Mouse (Mus musculus) c-Kit-positive CD71-negative TER-119-negative erythroid progenitor cells, embryonic 14.5 days (primary cell): ENCODE data around the gene Mss51.

Experiments used
- DNase-seq: peaks from one replicate; pipeline ENCODE4 v3.0.0-alpha.2; 2013; ENCODE audit warnings: low read depth

Mss51 gene

DNA sequence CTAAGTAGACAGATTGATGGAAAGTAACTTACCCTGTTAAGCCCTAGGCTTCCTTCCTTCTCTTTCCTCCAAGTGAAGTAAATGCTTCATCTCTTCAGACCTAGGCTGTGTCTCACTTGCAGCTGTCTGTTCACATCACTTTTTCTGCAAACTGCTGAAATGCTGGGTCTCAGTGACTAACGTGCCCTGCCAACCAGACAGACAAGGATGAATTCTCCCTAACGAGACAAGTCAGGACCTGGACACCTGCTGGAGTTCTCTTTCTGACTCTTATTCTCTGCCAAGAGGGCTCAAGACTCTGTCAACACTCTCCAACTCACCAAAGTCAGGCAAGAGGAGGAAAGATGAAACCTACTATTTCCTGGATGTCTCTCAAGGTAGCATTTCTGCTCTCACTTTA is at the start of gene Mss51:
Mss51 (minus strand) TSS at position 299 of the 400 bp plus-strand sequence.
- no peak for DNase-seq

- DNase-seq: peak; percentile 87
Measured at GRCm38 (mm10) chr14:20546415-20546814, 49.7 kb upstream of the Mss51 start, which contains the start of gene Ppp3cb. Ppp3cb (minus strand) TSS chr14:20546573.

DNA sequence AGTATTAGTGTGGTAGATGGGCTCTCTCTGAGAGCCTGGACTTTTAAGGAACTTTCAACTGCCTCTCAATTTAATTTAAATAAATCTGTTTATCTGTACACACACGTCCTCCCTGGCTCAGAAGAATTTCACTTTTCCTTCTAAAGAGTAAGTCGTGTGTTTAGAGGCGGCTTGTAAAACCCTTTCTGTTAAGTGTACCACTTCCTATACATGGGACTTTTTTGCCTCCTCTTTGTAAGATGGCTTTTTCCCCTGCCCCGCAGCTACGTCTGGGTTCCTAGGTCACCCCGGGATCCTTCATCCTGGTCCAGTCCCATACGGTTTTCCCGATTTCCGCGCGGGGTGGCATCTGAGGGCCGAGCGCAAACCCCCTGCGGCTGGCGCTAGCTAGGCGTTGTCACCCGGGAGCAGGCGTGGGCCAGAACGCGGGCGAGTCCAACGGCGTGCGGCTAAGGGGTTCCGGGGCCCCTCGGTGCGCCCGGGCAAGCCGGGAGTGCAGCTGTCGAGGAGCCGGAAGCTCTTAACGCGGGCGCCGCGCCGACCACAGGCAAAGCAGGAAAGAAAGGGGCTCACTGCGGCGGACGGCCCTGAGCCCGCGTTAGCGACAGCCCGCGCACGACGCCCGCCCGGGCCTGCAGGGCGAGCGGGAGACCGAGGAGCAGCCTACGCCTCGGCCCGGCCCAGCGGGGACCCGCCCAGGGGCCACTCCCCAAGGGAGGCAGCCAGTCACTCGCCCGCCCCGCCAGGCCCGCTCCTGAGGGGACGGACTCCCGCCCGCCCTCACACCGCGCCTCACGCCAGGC is 49.0 kb upstream of the Mss51 start:
- peak; percentile 60 for DNase-seq

- no peak for DNase-seq
Measured at GRCm38 (mm10) chr14:20544467-20545411, 48.0 kb upstream of the Mss51 start.

GRCm38 (mm10) chr14:20529643-20530042 is 32.9 kb upstream of the Mss51 start:
- DNase-seq: no peak

GRCm38 (mm10) chr14:20520179-20520578 is 23.5 kb upstream of the Mss51 start:
- no peak for DNase-seq

DNA sequence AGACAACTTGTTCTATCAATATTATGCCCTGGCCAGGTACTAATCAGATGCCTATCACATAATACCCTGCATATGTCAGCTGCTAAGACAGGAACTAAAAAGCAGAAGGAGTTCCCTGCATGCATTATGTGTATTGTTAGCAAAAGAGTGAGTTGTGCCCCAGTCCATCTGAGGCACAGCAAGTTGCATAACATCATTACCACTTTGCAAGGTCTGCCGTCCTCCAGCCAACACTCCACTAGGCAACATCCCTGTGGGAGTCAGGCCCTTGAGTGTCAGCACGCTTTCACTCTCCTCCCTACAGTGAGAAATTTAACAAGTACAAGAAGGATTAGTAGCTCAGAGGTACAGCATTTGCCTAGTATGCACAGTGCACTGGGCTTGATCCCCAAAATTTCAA is 11.7 kb upstream of the Mss51 start:
- DNase-seq: no peak

GRCm38 (mm10) chr14:20502966-20503365 is 6.3 kb upstream of the Mss51 start:
- no peak for DNase-seq

DNA sequence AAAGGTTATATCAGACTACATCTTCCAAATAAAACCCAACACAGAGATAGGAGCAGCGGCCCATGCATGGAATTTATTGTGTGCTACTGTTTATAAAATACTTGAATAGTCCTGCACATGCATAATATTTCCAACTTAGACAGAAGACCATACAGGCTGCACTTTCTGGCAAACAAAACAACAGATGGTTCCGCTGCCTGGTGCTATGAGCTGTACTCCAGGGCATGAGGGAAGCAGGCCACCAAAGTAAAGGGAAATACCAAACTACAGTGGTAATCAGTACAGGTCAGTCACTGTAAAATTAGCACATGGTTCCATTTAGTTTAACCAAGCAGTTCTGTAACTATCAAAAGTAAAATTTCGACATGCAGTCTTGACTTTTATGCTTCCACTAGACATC is 3.3 kb upstream of the Mss51 start:
- no peak for DNase-seq

DNA sequence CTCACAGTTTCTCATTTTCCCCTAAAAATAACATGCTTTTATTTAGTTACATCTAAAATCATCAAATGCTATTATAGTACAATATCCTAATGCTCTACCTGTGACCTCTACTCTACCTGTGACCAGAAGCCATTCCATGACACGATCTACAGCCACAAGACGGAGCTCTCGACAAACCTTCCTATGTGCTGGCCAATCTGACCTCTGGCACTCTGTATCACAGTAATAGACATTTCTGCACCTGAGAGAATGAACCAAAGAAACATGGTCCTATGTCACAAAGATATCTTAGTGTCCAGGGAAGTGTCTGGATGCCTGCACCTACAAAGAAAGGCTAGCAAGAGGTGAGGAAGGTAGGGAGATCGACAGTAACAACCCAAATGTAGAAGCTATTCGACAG is 10.7 kb downstream of the Mss51 start:
- no peak for DNase-seq

GRCm38 (mm10) chr14:20482051-20482751 is 14.5 kb downstream of the Mss51 start:
- no peak for DNase-seq

DNA sequence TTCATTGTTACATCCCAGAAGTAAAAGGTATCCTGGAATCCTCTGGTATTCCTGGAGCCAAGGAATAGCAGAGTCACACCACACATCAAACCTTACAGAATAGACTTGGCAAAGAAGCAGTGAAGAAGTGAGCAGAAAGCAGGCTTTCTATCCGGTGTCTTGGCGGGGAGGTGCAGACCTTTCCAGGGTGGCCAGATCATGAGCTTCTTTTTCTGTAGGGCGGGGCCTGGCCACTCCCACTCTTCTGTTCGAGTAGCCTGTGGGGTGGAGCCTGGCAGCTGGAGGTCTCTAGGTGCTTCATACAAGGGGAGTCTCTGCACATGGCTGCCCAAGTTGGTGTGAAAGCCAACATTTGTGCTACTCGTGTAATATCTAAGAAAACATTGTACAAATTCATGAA is 15.5 kb downstream of the Mss51 start:
- DNase-seq: peak; percentile 55

DNA sequence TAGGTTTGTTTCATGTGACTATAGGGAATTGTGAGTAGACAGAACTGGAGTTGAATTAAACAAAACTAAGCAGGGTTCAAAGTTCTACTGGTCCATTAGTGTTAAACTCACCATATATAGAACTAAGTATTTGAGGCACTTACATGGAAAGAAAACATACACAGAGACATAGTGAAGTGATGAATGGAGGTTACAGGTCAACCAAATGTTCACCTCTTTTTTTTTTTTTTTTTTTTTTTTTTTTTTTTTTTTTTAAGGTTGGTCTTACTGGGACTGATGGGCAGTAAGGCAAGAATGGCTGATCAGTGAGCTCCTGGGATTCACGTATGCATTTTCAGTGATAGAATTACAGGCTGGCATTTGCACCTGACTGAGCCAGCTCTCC is 16.5 kb downstream of the Mss51 start:
- DNase-seq: no peak

- DNase-seq: peak; percentile 65
Measured at GRCm38 (mm10) chr14:20479291-20480194, 17.2 kb downstream of the Mss51 start, which contains the start of gene Anxa7. Anxa7 (minus strand) TSS chr14:20480133.

- DNase-seq: peak; percentile 68
Measured at GRCm38 (mm10) chr14:20478801-20479200, 17.9 kb downstream of the Mss51 start.

DNA sequence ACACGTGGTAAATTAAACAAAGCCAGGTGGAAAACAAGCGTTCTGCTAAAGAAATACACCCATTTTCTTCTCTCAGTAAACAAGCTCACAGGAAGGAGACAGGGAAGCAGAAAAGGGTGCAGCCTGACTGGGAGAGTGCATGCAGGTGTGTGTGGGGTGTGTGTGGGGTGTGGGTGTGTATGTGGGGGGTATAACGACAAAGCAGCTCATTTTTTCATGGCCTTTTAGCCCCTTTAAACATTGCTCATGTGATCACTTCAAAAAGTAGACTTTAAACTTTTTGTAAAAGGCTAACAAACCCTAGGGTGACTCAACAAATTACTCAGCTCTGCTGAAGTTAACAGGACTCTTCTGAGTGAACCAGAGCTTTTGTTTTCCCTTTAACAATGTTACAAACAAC is 18.3 kb downstream of the Mss51 start:
- DNase-seq: no peak

DNA sequence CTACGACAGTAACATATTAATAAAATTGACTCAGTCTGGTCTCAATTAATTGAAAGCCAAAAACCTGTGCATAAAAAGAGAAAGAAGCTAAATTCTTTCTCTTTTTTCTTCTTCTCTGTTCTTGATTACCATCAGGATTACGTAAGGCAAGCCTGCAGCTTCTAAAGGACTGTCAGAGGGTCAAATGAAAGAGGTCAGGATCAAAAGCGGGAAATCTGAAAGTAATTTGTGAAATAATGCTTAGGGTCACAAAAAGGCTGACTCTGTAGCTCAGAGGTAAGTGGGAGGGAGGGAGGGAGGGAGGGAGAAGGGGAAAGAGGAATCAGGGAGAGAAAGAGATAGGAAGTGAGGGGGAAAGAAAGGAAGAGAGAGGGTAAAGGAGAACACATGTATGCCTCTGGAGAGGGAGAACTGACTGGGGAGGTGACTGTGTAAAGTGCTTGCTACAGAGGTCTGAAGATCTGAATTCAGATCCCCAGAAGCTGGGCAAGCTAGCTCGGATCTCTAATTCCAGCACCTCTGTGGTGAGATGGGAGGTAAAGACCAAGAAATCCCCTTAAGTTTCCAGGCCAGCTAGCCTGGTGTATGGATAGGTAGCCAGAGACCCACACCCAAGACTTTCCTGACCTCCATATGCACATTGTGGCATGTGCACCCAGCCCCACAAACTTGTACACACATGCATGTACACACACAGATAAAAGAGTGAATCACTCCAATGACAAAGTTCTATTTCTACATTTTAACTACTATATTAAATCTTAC is 19.3 kb downstream of the Mss51 start:
- DNase-seq: no peak

DNA sequence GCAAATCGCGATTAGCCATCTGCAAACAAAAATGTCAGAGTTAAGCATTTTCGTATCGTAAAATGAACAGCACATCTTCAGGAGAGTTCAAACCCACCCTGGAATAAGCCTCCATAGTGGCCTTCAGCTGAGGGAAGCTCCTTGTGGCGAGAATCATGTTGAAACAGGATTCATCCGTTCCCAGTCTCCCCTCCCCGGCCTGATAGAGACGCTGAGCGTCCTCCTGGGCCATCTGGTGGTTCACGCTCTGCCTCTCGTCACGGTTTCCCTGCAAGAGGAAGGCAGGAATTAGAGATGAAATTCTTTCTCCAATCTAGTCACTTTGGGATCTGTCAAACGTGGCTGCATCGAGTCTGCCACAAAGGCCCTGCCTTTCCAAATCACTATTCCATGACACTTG is 36.5 kb downstream of the Mss51 start:
- DNase-seq: no peak

GRCm38 (mm10) chr14:20458378-20458777 is 38.3 kb downstream of the Mss51 start:
- no peak for DNase-seq

- no peak for DNase-seq
Measured at GRCm38 (mm10) chr14:20452929-20453328, 43.8 kb downstream of the Mss51 start.
